Mouse (Mus musculus) E14TG2a.4 (cell line): Measurements from ENCODE around the gene Cdh8.

Experiments
- CTCF ChIP-seq: conservative IDR thresholded peaks from 2 replicates; pipeline ENCODE4 v1.5.1; 2014; ENCODE audit warnings: low read length
- NANOG ChIP-seq: IDR thresholded peaks from 2 replicates; pipeline ENCODE4 v1.6.1; 2014; ENCODE audit warnings: borderline replicate concordance, low read length, mixed read lengths
- POU5F1 ChIP-seq: IDR thresholded peaks from 2 replicates; pipeline ENCODE4 v1.6.1; 2014; ENCODE audit warnings: low read length, borderline replicate concordance

GRCm38 (mm10) chr8:99415966-99416781 is at the start of gene Cdh8:
- TF ChIP-seq CTCF = no peak
- no peak for TF ChIP-seq POU5F1
- no peak for TF ChIP-seq NANOG
